Mouse (Mus musculus) hindlimb bud, embryonic 11.5 days (tissue): ENCODE results near the gene Nt5c2.

Experiments
- DNase-seq: peaks from one replicate; pipeline ENCODE4 v3.0.0-alpha.2; 2012; ENCODE audit warnings: low read depth, low spot score; ENCODE audit errors: extremely low spot score

The Nt5c2 gene

GRCm38 (mm10) chr19:46856780-46857179 is 158.2 kb downstream of the Nt5c2 start:
- DNase-seq = no peak

DNA sequence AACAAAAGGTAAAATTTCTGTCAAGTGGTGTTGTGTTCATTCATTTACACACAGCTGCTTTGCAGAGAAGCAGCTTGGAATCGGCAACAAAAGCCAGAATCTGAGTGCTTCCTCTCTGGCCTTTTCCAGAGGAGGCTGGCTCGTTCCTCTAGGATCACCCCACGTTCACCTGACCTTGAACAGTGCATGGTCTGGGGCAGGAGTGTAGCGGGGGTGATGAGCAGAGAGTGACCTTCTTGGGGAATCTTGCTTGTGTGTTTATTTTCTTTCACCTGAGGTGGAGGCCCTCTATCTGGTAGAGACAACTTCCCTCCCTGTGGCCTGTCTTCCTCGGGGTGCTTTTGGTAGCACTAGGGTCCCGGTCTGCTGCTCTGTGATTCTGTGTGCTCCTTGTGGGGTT is 158.7 kb downstream of the Nt5c2 start:
- no peak for DNase-seq

DNA sequence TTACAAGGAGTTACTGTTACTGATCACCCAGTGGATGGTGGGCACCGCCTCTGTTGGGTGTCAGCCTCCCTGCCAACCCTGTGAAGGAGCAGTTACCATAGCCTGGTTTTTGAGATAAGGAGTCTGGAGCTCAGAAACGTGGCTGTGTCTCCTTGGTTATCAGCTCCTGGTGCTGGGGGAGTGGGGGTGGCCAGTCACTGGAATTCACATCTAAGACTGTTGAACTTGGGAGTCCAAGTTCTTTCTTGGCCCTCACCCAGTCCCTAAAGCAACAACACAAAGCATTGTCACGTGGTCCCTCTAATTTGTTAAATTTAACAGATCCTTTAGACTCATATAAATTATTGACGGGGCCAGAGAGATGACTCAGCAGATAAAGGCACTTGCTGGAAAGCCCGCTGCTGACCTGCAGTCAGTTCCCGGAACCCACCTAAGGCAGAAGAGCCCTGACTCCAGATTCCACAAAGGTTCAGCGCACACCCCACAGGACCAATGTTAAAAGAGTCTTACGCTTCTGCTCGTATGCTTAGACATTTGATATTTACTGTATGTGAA is 165.4 kb downstream of the Nt5c2 start:
- no peak for DNase-seq

- DNase-seq = no peak
These were observed 166.3 kb downstream of the Nt5c2 start for GRCm38 (mm10) chr19:46848381-46849268.

- no peak for DNase-seq
These were observed 168.5 kb downstream of the Nt5c2 start for GRCm38 (mm10) chr19:46846459-46846858.

GRCm38 (mm10) chr19:46846056-46846455 is 168.9 kb downstream of the Nt5c2 start:
- DNase-seq = no peak

- DNase-seq = no peak
These were observed 171.9 kb downstream of the Nt5c2 start for GRCm38 (mm10) chr19:46843030-46843429.

DNA sequence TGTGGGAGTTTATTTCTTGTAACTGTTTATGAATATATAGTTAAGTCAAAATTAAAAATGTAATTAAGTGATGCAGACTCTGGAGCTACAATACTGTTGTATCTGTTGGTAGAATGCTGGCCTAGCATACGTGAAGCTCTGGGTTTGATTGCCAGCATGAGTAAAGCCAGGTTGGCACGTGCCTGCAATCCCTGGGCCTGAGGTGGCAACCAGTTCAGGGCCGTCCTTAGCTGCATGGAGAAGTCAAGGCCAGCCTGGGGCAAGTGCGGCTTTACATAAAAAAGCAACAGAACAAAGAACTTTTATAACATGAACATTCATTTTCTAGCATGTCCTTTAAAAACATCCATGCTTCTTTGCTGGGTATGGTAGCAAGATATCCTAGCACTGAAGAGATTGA is 173.9 kb downstream of the Nt5c2 start:
- DNase-seq = no peak

DNA sequence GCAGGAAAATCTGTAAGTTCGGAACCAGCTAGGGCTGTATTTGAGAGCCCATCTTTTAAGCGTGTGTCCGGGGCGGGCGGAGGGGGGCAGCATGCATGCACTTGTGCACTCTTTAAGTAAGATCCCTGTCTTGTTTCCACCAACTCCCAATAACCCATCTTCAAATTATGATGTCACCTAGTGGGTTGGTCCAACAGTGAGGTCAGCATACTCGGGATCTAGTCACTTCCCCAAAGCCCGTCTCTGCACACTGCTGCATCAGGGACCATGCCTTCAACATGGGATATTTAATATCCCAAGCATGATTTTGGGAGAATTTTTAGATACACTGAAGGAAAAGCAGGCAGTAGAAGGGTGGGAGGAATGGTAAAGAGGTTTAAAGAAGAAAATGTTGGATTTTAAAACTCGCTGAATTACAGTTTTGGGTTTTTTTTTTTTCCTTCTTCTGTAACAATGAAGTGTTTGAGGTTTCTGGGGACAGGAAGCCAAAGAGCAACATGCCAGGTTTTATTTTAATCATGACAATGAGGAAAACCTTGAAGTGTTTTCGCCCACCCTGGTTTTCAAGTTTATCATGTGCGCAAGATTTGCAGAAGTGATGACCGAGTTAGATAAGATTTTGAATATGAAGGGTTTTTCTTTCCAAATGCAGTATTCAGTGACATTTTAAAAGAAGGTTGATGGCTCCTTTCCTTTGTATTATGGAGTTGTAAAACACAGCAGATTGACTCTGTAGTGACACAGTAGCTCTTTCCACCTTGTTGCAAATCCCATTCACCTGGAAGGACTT is 177.5 kb downstream of the Nt5c2 start:
- no peak for DNase-seq

GRCm38 (mm10) chr19:46836085-46836484 is 178.9 kb downstream of the Nt5c2 start:
- DNase-seq = no peak

GRCm38 (mm10) chr19:46835339-46835738 is 179.6 kb downstream of the Nt5c2 start:
- no peak for DNase-seq

DNA sequence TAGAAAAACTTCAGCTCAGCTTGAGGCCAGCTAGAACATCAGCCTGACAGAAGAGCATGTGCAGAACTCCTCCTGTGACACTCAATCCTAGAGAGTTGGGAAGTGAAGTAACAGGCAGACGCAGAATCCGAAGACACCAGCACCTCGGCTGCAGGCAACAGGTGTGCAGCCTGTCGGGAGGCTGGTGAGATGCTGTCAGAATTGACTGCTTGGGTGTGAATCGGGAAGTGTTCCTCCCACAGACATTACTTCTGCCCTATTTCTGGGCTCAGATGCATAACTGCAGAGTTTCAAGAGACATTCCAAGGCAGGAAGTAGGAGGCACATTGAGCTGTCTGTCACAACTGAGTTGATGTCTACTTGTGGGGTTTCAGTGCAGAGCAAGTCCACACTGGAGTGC is 180.7 kb downstream of the Nt5c2 start:
- no peak for DNase-seq
